Mouse (Mus musculus): ENCODE measurements around the gene Kctd10.
A peak's percentile ranks its signal among the peaks of the same experiment; 100 is the strongest.

DNA sequence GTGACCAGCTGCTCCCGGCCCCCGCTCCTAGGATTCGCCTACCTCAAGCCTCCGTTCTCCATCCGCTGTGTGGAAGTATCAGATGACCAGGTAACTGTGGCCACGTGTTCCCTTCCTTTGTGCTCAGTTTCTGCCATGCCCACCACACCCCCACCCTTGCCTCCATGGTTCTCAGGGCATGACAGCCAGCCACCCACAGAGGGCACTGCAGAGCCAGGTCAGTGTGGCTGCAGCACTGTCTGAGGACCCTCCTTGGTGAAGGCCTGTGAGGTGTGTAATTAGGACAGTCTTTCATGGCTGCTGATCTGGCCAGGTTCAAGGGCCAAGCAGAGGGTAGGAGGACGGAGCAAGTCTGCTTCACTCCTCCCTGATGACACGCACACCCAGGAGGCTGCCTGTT is 38.2 kb upstream of the Kctd10 start:
- TF ChIP-seq CTCF (IDR thresholded peaks at IDR 0.05; ENCODE audit: borderline replicate concordance, extremely low read depth, insufficient read depth, insufficient read length): peak; percentile 61; the same call in 1 of the 2 replicates
- TF ChIP-seq POLR2A (IDR thresholded peaks at IDR 0.05; ENCODE audit: borderline replicate concordance, extremely low read depth, insufficient read depth, insufficient read length, poor library complexity, severe bottlenecking): no peak

Measured in brain, embryonic 14.5 days (tissue).